Mouse (Mus musculus): ENCODE data around the gene Trpc2. TPM values are rescaled to one million over a fixed set of nuclear protein-coding genes. Genes with fewer than 3 reads are reported as not detected.

Gene Trpc2
- polyA plus RNA-seq, 1 experiment from 2014 or later, result not detected

Other genes with a start within 250 kb of the Trpc2 start
- 7.8 and 10.5 TPM in 2 replicates for gene Inppl1, start 244.9 kb upstream of the Trpc2 start, polyA plus RNA-seq (2014; fragmentation: Nextera tagmentation; extraction: Ambion mirVana)
- gene Folr2, start 225.9 kb upstream of the Trpc2 start, polyA plus RNA-seq (2014; fragmentation: Nextera tagmentation; extraction: Ambion mirVana), result 1.2 and 3.3 TPM in 2 replicates
- gene Anapc15, start 219.4 kb upstream of the Trpc2 start, polyA plus RNA-seq (2014; fragmentation: Nextera tagmentation; extraction: Ambion mirVana), result 63.0 and 65.5 TPM in 2 replicates
- gene Folr1, start 212.3 kb upstream of the Trpc2 start, polyA plus RNA-seq (2014; fragmentation: Nextera tagmentation; extraction: Ambion mirVana), result 43.0 and 69.7 TPM in 2 replicates
- gene Lamtor1, start 177.2 kb upstream of the Trpc2 start, polyA plus RNA-seq (2014; fragmentation: Nextera tagmentation; extraction: Ambion mirVana), result 135 and 144 TPM in 2 replicates
- 0.21 and 0.33 TPM in 2 replicates for gene Tomt, start 176.8 kb upstream of the Trpc2 start, polyA plus RNA-seq (2014; fragmentation: Nextera tagmentation; extraction: Ambion mirVana)
- 12.5 and 15.2 TPM in 2 replicates for gene Lrrc51, start 149.2 kb upstream of the Trpc2 start, polyA plus RNA-seq (2014; fragmentation: Nextera tagmentation; extraction: Ambion mirVana)
- 50.0 and 50.8 TPM in 2 replicates for gene Numa1, start 149.0 kb upstream of the Trpc2 start, polyA plus RNA-seq (2014; fragmentation: Nextera tagmentation; extraction: Ambion mirVana)
- gene Il18bp, start 64.4 kb upstream of the Trpc2 start, polyA plus RNA-seq (2014; fragmentation: Nextera tagmentation; extraction: Ambion mirVana), result 3.0 and 3.5 TPM in 2 replicates
- gene Rnf121, start 17.6 kb upstream of the Trpc2 start, polyA plus RNA-seq (2014; fragmentation: Nextera tagmentation; extraction: Ambion mirVana), result 33.1 and 33.4 TPM in 2 replicates
- gene Xndc1, start 17.6 kb upstream of the Trpc2 start, polyA plus RNA-seq (2014; fragmentation: Nextera tagmentation; extraction: Ambion mirVana), result 18.4 and 19.0 TPM in 2 replicates
- 1.0 and 1.2 TPM in 2 replicates for gene Xntrpc, start 17.4 kb upstream of the Trpc2 start, polyA plus RNA-seq (2014; fragmentation: Nextera tagmentation; extraction: Ambion mirVana)
- 0.29 TPM in 1 of 2 replicates, not detected in the other for gene Art1, start 18.6 kb downstream of the Trpc2 start, polyA plus RNA-seq (2014; fragmentation: Nextera tagmentation; extraction: Ambion mirVana)
- gene Art5, start 26.4 kb downstream of the Trpc2 start, polyA plus RNA-seq (2014; fragmentation: Nextera tagmentation; extraction: Ambion mirVana), result 0.19 TPM in 1 of 2 replicates, not detected in the other
- gene Chrna10, start 33.7 kb downstream of the Trpc2 start, polyA plus RNA-seq (2014; fragmentation: Nextera tagmentation; extraction: Ambion mirVana), result 0.27 TPM in 1 of 2 replicates, not detected in the other
- 24.4 and 25.8 TPM in 2 replicates for gene Nup98, start 127.1 kb downstream of the Trpc2 start, polyA plus RNA-seq (2014; fragmentation: Nextera tagmentation; extraction: Ambion mirVana)
- 63.9 and 65.0 TPM in 2 replicates for gene Pgap2, start 127.1 kb downstream of the Trpc2 start, polyA plus RNA-seq (2014; fragmentation: Nextera tagmentation; extraction: Ambion mirVana)
- gene Rhog, start 172.9 kb downstream of the Trpc2 start, polyA plus RNA-seq (2014; fragmentation: Nextera tagmentation; extraction: Ambion mirVana), result 20.3 and 20.5 TPM in 2 replicates
- 15.2 and 15.4 TPM in 2 replicates for gene Stim1, start 184.7 kb downstream of the Trpc2 start, polyA plus RNA-seq (2014; fragmentation: Nextera tagmentation; extraction: Ambion mirVana)